Mouse (Mus musculus) kidney, adult 18-20 months (tissue): Measurements from ENCODE around the gene Fbxo10.
"Not testable (repeated sequence)": the region's sequence is repeated elsewhere in the genome, so short reads cannot be mapped to it uniquely, and the experiment has no call there.

Experiments
- DNase-seq: peaks from one replicate; pipeline ENCODE4 v3.0.0; 2021

Fbxo10 gene

DNA sequence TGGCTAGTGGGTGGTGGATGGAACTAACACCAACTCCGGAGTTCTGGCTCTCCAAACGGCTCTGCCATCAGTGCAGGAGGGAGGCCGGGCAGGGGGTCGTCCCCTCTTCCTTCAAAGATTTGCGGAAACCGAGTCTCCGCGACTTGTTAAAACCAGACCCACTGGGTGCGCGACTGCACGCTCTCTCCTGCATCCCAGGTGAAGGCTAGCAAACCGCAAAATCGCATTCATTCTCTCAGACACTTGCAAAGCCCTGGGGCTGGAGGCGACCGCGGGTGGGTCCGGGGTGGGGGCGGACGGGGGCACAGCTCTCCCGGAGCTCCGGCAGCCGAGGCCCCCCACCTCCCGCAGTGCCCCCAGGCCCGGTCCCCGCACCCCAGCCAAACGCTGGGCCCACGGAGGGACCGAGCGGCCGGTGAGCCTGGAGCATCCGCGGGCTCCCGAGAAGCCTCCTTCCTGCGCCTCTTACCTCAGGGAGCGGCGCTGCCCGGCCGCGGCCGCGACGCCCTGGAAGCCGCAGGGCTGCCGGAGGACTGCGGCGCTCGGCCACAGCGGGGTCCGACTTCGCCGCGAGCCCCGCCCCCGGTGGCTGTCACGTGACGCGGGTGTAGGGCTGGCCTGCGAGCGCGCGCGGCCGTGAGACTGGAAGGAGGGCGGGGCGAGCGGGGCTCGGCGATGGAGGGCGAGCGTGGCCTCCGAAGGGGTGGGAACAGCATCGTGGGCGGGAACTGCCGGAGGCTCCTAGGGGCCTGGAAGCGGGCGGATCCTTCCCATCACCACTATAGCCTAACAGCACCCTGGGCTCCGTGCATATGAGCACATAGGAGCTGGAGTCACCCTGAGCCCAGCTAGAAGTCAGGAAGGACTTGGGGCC lies at the start of gene Fbxo10:
Fbxo10 (minus strand) TSS at position 584 of the 874 bp plus-strand sequence.
- peak; percentile 92 for DNase-seq

DNA sequence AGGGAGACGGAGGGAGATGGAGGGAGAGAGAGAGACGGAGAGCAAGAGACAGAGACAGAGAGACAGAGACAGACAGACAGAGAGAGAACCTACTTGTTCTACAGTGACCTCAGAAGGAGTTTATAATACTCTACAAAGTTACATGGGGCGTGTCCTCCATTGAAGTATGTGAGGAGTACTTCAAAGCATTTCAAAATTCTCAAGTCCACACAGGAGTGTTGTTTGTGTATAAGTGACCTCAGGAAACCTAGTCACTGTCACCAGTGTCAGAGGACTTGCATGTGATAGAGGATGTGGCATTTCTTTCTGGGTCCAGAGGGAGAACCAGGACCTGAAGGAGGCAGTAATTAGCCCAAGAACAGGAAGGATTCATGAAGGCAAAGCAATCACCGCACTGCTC lies 46.6 kb upstream of the Fbxo10 start:
- no peak for DNase-seq

DNA sequence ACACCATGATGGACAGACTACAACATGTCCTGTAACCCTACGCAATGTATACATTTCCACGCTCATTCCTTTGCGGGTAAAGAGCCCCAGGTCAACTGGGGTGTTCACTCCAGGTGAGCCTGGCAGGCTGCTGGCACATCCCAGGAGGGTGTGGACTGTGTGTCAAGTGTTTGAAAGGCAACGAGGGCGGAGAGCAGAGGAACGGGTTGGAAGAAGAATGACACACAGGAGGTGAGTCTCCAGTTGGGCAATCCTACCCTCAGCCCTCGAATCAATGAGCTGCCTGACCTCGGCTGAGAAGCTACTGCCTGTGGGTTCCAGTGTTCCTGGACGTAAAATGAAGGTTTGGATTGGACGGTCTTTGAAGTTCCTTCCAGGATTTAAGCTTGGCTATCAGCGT lies 36.9 kb upstream of the Fbxo10 start:
- DNase-seq, result no peak

DNA sequence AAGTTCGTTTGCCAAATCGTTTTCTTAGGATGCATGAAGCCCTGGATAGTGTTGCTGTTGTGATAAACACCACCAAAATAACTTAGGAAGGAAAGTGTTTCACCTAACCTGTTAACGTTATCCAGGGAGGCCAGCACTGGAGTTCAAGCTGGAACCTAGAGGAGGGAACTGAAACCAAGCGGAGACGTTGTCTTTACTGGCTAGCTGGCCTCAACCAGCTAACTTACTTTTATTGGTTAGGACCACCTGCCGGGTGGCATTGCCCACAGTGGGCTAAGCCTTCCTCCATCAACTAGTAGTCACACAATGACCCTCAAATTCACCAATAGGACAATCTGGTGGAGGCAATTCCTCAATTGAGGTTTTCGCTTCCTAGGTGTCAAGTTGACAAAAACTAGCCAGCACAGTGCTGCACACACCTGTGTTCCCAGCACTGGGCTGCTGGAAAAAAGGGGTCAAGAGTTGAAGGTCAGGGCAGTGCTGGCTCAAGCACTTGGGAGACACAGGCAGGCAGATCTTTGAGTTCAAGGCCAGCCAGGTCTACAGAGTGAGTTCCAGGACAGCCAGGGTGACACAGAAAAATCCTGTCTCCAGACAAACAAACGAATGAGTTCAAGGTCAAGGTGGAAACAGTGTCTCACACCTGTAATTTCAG lies 24.2 kb upstream of the Fbxo10 start:
- peak; percentile 5 for DNase-seq

DNA sequence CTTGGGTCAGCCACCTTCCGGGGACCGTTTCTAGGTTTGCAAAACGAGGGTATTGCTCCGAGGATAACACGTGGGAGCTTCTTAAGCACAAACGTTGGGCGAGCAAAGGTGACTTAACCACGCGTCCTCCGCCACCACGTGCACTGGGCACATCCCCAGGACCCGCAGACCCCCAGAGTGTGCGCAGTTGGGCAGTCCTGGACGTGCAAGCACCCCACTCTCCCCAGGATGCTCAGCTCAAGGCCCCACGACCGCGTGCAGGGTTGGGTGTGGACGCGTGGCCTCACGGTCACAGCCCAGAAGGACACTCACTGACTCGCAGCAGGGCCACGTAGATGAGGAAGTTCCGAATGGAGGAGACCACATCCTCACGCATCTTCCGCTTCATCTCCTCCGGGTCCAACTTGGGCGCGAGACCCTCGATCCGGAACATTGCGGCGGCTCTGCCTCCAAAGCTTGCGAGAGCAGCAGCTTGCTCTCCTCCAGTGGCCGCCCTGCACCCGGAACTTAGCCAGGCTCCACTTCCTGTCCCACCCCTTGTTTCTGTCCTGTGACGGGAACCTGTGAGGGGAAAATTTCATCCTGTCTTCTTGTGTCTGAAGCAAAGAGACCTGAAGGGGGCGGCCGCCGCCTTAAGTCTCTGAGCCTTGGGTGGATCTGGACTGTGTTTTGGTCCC lies 23.3 kb upstream of the Fbxo10 start, which contains the start of gene Tomm5:
Tomm5 (minus strand) TSS at position 514 of the 677 bp plus-strand sequence.
- peak; percentile 93 for DNase-seq

DNA sequence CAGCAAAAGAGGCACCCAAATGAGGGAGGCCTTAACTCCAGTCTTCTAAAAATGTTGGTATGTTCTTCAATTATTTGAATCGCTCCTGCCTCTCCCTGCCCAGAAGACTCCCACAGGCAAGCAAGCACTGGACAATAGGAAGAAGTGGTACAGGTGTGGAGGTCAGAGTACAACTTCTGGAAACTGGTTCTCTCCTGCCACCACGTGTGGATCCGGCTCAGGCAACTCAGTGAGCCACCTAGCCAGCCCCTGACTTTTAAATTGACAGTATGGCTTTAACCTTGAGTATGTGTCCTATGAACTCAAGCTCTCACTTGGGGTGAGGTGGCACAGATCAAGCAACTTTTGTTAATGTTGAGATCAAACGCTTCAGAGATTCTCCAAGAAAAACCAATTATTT lies 22.7 kb upstream of the Fbxo10 start:
- peak; percentile 27 for DNase-seq

DNA sequence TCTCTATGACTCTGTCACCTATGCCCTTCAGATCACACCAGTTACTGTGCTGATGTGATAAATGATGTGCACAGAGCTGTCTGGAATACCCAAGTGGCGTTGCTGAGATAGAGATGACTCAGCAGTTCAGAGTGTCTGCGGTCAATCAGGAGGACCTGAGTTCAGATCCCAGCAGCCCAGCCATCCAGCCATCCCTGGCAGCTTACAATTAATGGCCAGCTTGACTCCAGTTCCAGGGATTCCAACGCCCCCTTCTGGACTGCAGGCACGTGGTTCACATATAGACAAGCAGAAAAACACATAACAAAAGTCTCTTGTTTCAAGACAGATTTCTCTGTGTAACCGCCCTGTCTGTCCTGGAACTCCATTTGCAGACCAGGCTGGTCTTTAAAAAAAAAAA lies 22.0 kb upstream of the Fbxo10 start:
- DNase-seq, result no peak

DNA sequence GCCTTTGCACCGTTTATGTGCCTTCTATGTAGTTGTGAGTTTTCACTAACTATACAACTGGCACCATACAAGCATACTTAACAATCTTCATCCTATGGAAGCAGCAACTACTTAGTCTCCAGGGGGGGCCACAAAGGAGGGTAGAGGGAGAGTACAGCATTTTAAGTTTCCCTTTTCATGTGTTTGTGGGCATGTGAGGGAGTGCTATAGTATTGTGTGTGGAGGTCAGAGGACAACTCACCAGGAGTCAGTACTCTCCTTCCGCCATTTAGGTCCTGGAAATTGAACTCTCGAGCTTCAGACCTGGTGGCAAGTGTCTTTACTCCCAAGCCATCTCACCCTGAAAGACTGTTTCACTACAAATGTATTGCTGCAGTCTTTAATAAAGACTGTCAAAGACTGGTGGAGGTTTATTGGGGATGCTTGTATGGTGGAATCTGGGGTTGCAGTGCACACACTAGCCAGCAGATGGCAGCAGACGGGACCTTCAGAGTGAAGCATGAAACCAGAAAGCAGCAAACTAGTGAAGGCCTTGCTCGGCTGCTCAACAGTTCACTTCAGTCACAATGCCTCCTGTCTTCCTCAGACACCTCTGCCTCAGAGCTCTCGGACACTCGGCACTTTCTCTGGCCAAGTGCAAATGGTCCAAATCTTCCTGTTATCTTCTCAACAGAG lies 12.9 kb upstream of the Fbxo10 start:
- peak; percentile 77 for DNase-seq

DNA sequence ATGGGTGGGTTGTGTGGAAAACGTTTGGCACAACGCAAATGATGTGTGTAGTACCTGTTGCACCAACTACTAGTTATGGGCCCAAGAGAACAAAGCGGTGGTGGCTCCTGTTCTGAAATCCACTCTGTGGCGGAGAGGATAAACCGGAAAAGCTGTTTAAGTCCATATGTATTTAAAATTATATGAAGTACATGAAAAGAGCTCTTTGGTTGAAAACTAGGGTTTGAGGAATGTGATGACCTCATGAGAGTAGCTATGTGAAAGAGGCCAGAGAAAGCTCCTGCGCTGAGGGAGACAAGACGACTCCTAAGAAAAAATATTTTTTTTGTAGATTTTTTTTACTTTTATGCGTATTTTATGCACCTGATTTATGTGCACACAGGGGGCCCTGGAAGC lies 489 bp upstream of the Fbxo10 start:
- DNase-seq, result no peak

DNA sequence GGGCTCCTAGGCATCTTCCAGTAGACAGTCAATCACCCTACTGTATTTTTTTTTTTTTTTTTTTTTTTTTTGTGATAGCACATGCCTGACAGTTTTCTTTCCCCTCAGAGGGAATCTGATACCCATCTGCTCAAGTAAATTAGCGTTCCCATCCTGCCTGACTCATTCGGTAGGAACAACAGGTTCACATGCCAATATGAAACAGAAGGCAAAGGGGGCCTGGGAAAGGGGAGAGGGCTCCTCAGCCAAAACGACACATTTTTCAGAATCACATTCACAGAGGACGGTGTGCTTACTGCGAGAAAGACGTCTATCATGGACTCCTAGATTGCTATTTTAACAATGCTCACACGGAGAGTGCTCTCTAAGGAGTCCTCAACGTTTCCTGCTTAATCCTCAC lies 917 bp downstream of the Fbxo10 start:
- no peak for DNase-seq

DNA sequence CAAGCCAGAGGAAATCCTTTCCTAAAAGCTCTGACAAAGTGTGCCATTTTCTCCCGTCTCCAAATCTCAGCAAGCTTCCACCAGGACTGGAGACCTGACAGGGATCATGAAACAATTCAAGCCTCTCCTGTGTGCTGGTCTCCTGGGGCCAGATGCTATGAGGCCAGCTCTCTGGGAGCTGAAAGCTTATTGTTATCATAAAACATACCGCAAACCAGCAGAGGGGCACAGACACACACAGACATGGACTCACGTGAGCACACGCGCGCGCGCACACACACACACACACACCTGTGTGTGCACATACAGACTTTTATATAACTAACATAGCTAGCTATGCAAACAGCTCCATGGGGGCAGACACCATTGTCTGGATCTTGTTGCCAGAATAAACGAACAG lies 1.5 kb downstream of the Fbxo10 start:
- DNase-seq, result no peak

DNA sequence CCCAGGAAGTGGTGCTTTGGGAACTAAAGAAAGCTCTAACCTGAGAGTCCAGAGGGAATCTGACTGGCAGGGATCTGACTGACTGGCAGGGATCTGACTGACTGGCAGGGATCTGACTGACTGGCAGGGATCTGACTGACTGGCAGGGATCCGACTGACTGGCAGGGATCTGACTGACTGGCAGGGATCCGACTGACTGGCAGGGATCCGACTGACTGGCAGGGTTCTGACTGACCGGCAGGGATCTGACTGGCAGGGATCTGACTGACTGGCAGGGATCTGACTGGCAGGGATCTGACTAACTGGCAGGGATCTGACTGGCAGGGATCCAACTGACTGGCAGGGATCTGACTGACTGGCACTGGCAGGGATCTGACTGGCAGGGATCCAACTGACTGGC lies 3.4 kb downstream of the Fbxo10 start:
- not testable (repeated sequence) for DNase-seq

DNA sequence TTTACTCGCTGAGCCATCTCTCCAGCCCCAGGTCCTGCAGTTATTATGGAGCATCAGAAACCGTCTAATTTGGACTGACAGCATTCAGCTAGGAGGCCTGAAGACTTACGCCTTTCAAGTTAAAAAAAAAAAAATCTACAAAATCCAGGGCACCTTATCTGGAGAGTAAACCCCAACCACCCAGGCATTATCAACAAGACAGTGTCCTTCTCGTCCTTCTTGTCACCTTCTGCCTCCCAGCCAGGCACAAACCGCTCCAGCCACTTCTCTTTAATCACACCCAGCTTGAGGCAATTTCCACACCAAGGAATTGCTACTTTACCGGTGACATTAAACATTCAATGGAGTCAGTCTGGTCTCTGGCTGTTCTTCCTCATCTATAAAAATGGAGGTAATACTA lies 10.9 kb downstream of the Fbxo10 start:
- no peak for DNase-seq

DNA sequence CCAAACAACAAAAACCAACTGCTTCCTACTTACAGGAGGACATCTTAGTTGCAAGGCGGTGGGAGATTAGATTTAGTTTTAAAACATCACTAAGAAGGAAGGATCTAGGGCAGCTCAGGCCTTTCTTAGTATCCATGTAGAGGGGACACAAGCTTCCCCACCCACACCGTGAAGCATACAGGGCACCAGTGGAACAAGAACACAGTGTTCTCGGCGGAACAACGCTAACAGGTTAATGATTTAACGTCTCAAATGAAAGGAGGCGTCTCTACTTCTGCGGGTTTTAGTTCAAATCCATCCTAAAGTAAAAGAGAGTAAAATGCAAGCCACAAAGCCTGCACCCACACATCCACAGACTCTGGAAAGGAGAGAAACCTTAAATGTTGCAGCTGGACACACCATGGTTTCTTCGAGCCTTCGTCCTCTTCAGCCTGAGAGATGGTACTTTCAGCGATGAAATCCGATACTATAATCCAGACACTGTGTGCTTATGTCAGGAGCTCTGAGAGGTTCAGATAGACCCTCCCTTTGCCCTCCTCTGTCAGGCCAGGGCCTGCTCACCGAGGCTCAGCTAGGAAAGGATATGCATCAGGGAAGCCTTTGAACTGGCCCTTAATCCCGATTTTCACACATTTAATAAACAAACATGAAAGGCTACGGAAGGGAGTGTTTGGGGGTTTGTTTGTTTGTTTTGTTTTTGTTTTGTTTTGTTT lies 12.0 kb downstream of the Fbxo10 start:
- peak; percentile 22 for DNase-seq

DNA sequence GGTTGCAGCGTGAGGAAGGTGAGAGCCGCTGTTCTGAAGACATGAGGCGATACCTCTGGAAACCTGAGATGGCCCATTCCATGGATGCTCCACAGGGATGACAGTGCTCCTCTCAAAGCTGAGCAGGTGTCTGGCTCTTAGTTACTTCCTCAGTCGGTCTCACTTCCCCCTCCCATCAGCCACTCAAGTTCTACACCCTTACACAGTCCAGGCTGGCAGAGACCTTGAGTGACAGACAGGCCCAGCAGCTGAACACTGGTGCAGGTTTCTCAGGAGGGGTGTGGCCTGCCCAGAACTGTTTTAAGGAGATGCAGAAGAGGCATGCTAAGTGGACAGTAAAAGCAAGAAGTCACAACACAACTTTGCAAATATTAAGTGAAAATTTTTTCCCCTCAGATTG lies 16.7 kb downstream of the Fbxo10 start:
- DNase-seq, result no peak

DNA sequence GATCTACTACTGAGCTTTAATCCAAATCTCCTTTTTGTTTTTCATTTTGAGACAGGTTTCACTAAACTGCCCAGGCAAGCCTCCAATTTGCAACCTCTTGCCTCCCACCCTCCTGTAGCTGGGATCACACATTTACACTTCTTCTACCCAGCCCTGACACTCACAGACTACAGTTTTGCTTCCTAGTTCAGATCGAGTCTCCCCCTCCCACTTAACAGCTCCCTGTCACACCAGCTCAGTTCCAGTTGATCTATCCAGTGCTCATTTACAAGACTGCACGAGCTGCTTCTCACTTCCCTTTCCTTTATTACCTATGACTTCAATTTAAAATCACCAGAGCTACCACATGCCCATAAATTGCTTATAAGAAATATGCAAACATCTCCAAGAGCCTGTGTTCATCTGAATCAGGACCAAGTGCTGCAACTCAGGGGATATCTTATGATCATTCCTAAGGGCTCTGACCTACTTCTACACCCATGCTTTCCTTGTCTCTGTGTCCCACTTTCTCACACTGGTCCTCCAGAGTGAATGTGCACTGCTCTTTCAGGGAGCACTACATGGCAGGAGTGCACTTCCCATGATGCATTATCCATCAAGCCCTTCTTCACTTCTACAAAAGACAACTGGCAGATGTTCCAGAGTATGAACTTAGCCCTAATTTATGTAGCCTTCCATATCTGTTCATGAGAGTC lies 18.2 kb downstream of the Fbxo10 start:
- DNase-seq, result no peak

DNA sequence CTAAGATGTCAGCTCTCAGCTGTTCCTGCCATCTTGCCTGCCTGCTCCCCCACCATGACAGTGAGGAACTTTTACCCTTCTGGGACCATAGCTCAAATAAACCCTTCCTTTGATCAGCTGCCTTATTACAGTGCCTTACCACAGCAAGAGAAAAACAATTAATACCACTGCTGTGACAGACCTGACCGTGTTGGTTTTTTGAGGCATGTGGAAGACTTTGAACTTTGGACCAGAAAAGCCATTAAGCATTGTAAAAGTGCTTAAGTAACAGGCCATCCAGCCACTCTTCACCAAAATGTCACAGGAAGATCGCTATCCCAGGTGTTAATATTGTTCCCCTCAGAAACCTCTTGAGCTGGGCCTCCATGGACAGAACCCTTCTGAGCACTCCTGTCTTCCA lies 19.8 kb downstream of the Fbxo10 start:
- DNase-seq, result no peak

DNA sequence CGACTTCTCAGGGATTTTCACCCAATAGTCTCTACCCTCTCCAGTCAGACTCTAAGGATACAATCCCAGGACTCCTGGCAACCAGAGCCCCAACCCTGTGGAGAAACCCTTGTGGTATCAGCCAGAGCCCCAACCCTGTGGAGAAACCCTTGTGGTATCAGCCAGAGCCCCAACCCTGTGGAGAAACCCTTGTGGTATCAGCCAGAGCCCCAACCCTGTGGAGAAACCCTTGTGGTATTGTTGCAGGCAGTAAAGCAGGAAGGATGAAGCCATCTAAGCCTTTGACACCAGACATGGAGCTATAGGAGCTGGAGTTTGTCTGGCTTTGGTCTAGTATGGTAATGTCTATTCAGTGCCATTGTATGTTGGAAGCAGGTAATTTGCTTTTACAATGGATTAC lies 20.6 kb downstream of the Fbxo10 start:
- DNase-seq, result not testable (repeated sequence)

DNA sequence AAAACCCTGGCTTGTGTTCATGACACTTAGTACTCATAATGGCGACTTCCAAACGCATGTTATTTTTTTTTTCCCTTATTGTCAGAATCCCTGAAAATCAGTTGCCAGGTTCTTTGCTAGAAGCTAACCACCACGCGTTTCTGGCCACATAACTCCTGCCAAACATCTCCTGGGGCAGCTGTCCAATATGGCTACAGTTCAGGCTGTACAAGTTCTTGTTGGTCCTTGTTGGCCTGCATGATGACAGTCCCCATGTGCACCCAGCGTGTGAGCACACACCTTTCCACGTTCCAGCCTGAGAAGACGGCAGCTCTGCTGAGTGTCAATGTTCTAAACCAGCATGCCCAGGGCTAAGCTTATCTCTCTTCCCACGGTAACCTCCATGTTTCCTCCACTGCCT lies 29.0 kb downstream of the Fbxo10 start:
- DNase-seq, result no peak

DNA sequence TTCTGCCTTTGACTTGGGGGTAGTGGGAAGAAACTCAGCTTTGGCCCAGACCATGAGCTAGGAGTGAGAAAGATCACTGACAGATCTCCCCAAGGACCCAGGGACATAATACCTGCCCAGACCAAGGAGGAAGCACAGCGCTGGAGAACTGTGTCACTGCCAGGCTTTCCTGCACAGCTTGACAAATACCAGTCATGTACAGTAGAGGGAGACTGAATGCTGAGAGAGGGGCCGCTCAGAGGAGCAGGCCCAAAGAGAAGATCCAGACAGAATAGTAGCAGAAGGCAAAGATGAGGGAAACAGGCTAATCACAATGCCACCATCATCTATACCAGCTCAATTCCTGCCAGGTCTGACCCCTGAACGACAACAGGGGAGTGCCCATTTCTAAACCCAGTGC lies 29.5 kb downstream of the Fbxo10 start:
- no peak for DNase-seq

DNA sequence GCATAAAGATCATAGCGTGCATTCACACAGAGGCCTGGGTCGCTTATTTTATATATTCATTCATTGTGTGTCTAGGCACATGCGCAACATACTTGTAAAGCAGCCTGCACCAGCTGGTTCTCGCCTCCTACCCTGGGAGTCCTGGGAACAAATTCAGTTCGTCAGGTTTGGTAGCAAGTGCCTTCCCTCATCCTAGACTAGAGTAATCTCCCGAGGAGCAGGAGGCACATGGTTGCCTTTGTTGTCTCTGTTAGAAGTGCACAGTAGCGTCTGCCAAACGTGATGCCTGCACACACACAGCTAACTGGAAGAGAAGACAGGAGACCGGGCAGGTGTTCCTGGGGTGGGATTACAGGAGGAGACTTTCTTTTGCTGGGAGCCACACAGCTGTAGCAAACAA lies 36.4 kb downstream of the Fbxo10 start:
- DNase-seq, result no peak
